Mouse (Mus musculus) cerebellum, adult (tissue): Measurements from ENCODE around the gene Tgm2.

Experiments used
- ATAC-seq: cut with Nextera tagmentation; 2 replicates; pipeline ENCODE4 v1.9.2; 2017; ENCODE audit warnings: mild to moderate bottlenecking, moderate library complexity, mixed read lengths; ENCODE audit not compliant: insufficient number of reproducible peaks, low FRiP score, low TSS enrichment

Gene Tgm2

DNA sequence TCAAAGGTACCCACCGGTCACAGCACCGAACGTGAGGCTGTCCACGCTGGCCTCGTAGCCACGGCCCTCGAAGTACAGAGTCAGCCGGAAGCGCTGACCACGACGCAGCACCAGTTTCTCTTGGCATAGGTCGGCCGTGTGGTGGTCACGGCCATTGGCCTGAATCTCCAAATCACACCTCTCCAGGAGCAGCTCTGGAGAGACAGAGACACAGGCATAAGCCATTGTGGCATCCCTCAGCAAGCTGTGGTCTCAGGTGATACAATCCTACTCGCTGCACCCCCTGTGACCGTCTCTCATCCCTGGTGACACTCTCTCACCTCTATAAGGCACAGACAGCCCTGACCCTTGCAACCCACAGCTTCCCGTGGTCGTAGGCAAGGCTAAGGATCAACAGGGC lies 3.3 kb downstream of the Tgm2 start:
- ATAC-seq: no peak

DNA sequence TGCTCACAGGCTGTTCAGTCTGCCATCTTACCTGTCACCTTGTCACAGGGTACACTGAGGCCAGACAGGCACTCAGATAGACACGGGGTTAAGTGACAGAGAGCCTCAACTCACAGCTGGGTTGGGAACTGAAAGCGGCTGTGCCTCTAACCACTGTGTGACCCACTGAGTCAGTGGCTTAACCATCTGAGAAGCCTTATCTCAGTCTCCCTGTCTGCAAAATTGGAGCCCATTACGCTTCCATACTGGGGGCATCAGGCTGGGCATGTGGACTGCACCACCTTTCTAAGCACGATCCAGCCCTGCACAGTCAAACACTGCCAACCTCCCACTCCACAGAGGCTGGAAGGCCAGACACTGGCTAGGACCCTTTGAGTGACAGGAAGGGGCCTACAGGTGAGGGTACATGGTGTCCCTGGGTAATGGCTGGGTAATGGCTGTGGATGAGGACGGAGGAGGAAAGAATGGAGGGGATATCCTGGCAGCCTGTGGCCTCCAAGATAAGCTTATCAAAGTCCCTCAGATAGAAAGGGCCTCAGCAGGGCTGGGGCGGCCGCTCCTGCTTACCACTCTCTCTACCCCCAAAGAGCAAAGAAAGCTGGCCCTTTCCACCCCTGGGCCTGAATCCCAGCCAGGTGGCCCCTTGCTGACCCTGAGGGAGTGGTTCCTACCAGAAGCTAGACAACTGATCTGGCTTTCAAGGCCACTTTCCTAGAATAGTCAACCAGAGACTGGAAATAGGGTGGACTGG lies 4.4 kb downstream of the Tgm2 start:
- ATAC-seq: no peak

DNA sequence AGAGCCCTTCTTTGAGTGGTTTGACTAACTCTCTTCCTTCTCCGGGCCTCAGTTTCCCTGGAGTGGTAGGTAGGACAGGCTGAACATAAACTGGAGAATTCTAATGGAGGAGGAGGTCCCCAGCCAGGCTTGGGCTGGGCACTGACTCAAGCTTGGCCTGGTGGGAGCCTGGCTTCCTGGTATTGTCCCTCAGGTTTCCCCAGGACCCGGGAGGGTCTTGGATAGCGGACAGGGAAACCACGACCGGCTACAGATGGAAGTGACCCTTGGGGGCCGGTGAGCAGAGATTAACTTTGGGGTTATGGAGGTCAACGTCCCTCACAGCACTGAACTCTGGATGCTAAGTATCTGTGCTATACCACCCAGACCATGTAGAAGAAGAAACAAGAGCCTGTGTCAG lies 5.0 kb downstream of the Tgm2 start:
- ATAC-seq: no peak

DNA sequence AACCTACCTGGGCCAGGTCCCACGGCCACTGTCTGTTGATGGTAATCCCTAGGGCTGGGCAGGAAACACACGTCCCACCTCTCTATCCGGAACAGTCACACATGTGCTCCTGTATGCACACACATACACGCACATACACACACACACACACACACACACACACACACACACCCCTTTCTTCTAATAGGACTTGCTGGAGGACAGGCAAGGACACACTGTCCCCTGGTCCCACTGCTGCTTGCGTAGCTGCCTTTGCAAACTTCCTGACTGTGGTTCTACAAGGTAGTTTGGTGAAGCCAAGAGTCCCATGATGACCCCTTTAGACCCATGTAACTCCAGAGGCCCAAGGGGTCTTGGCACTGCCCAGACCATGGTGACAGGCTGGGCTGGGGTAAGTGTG lies 5.6 kb downstream of the Tgm2 start:
- ATAC-seq: no peak

DNA sequence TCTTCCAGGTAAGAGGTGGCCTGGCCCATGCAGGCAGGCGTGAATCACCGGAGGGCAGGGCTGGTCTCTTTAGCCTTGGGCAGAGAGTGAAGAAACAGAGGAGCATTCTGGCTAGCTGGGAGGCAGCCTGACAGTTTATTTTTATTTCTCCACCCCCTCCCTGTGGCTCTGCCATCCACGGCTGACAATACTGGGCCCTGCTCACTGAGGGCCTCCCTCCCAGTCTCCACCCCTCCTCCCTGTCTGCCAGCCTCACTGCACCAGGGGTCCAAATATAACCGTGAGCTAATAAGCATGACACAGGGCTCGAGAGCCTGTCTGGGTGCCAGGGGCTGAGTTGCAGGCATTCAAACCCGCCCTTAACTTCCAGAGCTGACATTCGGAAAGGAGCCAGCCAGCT lies 6.6 kb downstream of the Tgm2 start:
- ATAC-seq: no peak

DNA sequence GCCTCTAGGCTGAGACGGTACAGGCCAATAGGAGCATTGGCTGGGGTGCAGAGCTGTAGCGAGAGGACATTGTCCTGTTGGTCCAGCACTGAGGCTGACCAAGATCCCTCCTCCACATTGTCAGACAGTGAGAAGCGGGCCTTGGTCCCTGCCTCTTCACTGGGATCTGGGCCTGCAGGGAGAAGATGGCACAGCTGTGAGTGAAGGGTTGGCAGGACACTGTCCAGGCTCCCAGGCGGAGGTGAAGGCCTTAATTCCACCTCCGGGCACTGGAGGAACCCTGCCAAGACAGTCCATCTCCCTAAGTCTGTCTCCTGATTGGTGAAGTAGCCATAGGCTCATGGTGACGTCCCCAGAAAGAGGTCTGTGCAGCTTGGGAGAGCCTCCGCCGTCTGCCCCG lies 7.5 kb downstream of the Tgm2 start:
- no peak for ATAC-seq

DNA sequence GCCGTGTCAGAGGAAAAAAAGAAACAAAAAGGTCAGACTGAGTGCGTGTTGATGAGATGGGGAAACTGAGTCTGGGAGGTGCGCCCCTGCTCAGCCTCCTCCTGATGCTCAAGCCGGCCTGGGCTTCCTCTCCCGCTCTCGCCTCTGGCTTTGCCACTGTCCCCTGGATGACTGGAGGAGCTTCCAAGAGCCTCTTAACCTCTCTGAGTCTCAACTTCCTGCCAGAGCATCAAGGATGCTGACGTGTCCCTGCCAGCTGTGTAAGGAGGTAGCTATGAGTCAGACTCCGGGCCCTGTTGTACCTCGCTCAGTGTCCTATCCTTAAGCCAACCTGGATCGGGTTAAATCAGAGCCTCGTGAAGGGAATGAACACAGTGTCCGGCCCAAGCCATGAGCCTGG lies 8.5 kb downstream of the Tgm2 start:
- ATAC-seq: no peak

DNA sequence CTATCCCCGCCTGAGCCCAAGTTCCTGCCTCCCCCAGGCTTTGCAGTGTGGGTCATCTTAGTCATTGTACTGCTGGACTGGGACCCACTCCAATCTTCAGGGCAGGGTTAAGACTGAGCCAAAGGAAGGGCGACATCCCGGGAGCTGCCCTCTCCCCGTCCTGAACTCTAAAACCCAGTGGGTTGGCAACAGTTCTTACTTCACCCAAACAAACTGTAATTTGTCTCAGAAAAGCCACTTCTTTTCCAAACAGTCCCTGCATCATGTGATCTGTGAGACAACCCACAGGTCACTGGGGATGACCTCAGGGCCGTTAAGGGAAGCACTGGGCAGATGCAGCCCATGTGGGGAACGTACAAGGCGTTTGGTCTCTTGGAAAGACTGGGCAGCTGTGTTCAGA lies 10.0 kb downstream of the Tgm2 start:
- ATAC-seq: no peak

DNA sequence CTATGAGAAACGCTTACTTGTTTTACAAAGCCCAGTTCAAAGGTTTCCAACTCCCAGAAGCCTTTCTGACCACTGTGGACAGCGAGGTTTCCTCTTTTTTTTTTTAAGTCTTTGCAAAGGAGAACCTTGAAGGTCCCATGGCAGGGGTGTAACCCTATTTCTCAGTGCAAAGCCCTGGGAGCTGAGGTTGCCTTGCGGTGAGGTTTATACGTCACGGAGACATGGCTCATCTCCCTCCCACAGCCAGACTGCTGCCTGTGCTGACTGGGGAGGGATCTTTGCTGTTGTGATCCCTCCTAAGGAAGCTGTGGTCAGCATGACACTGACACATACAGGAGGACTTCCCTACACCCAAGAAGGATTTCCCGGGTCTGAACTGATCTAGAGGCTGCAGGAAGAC lies 13.2 kb downstream of the Tgm2 start:
- ATAC-seq: no peak

DNA sequence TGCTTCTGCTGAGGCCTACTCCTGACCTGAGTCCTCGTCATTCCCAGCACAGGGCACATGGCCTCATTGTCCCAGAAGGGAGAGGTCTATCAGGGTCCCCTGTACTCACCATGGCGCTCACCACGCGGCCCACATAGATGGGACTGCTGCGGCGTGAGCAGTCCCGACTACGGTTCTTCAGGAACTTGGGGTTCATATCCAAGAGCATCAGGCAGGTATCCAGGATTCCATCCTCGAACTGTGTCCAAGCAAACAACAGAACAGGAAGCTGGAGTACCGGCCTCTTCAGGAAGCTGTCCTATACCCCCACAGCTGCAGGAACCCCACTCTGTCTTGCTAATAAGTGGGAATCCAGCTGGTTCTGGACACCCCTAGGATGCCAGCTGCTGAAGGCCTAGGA lies 13.9 kb downstream of the Tgm2 start:
- no peak for ATAC-seq

DNA sequence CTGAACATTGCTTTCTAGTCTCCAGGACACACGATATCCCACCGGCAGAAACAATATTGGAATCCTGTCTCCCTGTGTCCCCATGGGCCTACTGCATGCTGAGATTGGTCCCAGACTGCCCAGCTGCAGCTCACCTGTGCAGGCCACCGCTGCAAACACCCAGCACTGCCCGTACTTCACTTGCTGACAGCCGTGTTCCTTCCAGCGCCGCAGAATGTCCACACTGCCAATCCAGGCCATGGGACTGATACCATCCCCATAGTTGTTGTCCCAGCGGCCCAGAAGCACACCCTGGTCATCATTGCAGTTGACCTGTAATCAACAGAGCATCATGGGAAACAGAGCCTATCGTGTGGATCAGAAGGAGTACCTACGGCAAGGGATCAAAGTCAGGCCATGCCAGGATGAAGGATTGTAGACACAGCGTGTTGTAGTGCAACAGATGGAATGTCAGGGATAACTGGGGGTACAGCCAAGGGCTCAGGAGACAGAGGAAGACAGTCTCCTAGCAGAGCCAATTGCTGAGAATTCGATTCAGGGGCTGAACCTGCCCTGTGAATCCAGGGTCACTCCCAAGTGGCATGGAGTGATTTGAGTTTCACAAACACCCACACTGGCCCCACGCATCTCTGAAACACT lies 14.9 kb downstream of the Tgm2 start:
- ATAC-seq: no peak

DNA sequence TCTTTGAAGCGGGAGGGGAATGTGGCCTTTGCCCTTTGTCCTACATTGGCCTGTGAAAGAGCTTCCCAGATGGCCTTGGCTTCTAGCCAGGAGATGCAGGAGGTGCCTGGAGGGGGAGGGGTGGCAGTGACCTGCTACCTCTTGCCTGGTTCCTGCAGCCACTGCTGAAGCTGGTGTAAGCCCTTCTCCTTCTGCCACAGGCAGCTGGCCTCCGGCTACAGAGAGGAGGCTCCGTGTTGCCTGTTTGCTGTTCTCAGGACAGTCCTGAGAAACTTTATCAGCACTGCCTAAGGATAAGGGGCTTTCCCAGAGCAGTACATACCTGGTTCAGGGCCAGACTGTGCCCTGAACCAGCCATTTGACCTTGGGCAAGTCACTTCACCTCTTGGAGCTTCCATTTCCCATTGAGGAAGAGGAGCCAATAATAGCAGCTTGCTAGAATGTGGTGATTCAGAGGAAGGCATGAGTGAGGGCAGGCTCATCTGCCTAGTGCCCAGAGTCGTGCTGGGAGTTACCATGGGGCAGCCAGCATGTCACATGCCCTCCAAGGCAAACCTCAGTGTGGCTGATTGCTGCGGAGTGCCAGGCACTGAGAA lies 15.7 kb downstream of the Tgm2 start:
- no peak for ATAC-seq

DNA sequence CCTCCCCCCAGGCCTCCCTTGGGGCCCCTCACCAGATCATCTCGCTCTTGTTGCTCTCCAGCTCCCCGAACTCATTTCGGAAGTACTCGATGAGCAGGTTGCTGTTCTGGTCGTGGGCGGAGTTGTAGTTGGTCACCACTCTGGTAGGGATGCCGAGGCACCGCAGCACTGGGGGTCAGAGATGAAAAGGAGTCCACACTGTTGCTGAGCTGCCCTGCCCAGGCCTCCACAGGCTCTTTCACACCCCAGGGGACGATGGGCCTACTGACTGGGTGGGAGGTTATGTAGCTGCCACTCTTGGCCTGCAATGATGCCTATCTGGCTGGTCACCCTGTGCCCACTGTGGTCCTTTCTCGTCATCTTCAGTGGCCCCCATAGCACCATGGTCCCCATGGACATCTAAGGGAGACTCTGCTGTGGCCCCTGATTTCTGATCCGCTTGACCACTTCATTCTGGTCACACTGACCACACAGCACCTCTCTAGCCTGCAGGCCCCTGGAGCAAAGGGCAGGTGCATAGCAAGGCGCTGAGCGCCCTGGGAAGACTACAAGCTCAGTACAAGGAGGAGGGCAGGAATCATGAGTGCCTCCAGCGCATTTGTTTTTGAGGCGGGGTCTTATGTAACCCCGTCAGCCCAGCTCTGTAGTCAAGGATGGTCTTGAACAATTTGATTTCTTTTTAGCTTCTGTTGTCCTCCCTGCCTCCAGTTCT lies 16.8 kb downstream of the Tgm2 start:
- no peak for ATAC-seq

DNA sequence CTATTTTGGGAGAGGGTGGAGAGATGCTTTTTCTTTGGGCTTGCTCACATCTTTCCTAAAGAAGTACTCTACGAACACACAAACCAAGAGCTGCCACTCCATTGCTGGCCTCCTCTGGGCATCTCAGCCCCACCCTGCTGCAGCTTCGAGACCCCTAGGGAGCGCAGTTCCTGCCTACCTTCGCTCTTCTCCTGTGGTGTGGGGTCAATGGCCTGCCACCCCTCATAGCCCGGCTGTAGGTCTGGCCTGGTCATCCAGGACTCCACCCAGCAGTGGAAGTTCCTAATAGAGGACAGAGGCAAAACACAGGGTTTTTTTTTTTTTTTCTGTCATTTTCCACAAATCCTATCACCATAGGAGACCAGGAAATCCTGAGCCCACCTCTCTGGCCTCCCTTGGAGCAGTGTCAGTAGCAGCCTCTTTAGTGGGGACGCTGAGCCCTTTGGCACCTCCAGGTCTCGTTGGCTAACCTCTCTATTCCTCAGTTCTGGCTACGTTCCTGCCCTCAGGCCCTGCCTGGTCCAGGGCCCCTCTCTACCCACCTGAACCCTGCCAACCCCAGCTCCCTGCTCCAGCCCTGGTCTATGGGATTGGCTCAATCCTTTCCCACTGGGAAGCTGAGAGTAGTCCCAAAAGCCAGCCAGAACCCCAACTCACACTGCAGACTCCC lies 17.6 kb downstream of the Tgm2 start:
- ATAC-seq: no peak

DNA sequence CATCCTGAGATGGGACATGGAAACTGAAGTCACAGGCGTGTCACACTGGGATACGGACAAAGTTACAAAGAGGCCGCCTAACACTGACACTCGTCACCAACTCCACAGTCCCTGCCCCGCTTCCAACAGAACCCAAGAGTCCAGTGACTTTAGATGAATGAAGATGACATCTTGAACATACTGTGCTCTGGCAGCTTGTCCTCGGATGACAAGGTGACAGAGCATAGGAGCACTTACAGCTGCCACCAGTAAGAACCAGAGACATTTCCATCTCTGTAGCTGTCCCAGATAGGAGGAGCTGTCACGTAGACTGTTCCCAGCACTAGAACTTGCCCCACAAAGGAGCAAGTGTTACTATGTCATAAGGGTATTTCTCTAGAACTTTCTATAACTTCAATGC lies 18.4 kb downstream of the Tgm2 start:
- no peak for ATAC-seq

DNA sequence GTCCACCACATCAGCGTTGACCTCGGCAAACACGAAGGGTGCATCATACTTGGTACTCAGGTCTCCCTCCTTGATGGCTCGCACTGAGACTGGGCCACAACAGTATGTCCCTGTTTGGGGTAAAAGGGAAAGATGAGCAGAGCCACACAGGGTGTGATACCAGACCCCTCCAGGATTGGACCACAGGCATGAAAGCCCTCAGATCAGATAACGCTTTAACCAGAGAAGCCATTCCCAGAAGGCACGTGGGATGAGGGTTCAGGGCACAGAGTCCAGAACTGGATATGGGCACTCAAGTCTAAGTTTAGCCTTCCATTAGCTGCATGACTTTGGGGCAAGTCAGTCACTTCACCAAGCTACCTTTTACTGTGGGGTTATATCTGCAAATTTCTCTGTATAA lies 19.0 kb downstream of the Tgm2 start:
- no peak for ATAC-seq

DNA sequence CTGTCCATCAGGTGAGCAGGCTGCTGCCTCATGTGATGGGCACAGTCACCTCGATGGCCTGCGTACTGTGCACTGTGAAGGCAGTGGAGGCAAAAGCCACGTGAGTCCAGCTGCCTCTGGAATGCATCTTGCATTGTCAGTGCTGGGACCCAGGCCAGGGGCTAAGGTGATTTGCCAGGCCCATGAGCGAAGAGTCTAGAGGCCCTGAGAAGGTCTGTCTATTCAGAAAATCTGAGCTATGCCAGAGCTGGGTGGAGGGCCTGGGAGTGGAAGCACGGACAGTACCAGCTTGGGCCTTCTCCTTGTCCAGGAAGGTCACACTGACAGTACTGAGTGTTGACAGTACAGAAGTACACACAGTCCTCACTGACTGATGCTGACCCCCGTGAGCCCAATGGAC lies 23.4 kb downstream of the Tgm2 start:
- ATAC-seq: no peak

DNA sequence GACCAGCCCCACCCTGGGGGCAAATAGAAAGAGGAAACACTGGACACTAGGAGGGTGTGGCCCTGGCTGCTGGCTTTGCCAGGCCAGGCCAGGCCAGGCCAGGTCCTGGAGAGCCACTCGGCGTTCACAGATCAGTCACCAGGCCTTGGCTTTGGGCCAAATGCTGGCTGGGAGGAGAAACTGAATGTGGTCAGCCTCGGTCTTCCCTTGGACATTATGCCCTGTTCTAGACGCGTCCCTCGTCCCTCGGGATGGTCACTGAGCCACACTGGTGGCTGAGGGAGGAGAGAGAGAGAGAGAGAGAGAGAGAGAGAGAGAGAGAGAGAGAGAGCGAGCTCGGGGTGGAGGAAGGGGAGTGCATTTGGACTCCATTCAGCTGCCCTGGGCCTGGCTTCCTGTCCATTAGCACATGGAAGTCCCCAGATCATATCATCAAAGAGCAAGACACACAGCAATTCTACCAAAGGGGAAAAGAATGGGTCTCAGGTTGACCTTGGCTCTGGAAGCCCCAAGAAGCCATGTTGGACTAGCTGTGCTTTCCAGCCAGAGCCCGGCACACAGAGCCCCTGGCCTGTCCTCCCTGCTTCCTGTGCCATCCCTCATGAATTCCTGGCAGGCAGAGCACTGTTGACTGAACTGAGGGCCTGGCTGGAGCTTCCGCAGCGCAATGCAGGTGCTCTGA lies 24.4 kb downstream of the Tgm2 start:
- ATAC-seq: no peak

DNA sequence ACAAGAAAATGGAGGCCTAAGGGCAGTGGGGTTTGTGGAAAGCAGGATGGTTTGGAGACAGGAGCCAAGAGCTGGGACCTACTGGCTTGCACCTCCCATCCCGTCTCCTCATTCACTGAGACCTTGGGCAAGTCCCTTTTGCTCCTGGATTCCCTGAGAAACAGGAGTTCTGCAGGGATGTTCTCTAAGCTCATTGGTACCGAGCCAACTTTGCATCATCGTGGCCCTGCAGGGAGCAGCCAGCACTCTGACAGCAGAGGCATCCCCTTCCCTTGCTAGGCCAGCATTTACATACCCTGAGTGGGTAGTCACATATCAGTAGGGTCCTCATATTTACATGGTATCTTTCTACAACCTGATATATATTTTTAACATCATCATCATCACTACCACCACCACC lies 25.4 kb downstream of the Tgm2 start:
- no peak for ATAC-seq

DNA sequence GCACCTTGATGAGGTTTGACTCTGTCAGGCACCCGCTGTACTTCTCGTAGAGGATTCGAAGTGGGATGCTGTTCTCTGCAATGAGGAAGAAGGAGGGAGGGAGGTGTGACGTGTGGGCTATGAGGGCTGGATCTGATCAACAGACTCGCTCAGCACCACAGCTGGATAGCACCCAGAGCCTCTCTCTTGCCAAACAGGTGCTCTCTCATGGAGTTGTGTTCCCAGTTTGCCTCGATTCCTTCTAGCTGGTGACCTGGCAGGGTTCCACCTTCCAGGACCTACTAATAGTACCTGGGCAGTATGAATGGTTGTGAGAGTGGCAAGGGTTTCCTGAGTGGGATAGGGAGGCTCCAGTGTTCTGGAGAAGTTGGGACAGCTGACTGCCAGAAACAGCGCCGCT lies 26.0 kb downstream of the Tgm2 start:
- no peak for ATAC-seq
